Mouse (Mus musculus): ENCODE measurements at regions not wholly inside any gene's neighbourhood (a gene's known extent, or its start where the extent isn't known, plus 50 kb on each side); places are given as distances from the start of the nearest gene placed in this dataset.

- DNase-seq, result no peak
Measured at GRCm38 (mm10) chr16:30006826-30007225, 57.4 kb upstream of the Hes1 start.

DNA sequence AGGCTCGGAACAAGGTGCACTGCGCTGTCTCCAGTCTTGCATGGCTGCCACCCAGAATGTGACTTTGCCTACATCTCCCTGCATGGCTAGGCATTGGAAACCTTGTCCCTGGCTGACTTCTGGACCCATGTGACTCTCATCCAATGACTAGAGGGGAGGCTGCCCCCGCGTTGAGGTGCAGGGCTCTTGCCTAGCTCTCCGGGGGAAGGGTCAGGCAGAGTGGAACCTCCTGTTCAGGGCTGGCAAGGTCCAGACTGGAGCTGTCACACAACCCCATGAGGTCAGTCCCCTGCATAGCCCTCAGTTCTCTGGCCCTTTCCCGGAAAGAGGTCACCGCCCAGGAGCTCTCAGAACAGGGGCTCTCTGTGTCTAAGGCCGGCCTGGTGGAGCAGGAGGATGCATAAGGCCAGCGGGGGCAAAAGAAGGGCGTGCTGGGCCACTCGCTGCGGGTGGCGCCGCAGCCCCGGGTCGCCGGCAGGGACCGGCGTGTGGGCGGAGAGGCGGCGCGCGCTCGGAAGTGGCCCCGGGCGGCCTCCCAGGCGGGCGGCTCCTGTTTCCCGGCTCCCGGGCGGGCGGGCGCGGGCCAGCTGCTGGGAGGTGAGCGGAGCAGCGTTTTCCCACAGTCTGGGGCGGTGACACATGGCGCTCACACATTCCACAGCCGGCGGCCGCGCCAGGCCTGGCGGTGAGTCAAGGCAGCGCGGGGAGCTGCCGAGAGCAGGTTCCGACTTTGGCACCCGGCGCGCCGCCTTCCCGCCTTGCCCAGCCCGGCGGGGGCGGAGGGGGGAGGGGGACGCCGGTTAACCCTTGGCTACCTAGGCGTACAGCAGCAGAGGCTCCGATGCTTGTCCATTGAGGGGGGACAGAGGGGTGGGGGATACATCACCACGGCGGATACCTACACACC lies 55.5 kb upstream of the Hes1 start:
- peak; percentile 93 for DNase-seq

DNA sequence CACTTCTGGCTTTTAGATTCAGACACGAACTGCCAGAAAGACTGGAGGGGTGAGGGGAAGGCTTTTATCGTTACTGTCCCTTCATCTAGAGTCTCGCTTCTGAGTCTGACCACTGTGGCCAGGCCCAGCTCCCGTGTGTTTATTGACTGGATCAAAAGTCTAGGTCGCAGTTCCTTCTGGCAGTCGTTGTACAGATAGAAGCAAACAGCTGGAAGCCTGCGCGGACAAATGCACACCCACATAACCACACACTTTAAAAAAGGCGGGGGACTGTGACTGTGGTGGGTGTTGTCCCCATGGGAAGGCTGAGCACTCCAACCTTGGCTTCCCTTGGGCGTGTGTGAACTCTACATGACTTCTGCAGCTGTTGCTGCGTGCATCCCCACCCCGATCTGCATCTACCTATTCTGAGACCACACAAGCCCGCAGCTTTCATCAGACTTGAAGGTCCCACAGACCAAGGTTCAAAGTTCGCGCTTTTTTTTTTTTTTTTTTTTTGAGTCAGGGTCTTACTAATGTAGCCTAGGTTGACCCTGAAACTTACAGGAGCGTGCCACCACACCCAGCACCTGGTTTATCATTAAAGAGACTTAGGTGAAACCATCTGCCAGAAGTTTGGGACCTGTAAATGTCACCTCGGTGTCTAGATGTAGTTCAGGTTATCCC lies 54.5 kb upstream of the Hes1 start:
- DNase-seq, result peak; percentile 69

DNA sequence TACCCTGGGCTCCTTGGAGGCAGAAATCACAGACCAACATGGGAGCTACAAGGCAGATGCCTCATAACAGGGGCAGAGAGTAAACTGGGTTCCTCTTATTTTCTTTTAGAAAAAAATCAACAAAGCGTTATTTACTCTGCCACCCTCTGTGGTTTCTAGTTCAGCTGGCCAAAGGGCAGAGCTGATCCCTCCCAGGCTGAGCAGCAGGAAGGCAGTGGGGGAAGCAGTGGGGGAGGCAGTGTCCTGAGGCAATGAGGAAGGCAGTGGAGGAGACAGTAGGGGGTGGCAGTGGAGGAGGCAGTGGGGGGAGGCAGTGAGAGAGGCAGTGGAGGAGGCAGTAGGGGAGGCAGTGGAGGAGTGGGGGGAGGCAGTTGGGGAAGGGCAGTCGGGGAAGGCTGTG lies 51.1 kb upstream of the Hes1 start:
- DNase-seq, result no peak

DNA sequence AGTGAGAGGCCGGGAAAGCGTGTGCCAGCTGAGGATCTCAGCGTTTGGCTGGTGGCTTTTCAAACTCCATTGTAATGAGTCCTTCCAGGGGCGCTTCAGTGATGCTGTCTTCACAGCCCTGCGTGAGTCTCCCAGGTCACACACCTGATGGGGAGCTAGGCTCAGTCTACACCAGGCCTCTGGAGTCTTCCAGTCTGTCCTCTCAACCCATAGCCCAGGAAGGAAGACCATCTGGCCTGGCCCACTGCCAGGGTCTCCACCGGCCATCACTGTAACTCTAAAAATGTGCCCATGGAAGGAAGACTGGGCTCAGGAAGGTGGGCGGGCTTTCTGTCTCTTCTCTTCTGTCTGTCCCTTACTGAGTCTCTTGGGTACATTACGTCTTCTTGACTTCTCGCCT lies 50.2 kb upstream of the Hes1 start:
- DNase-seq, result no peak

All from lung, postnatal 36 days (tissue).